10 mouse cellular contexts compared by ENCODE assay signal in genomic region chr6:119437894-119438761, GRCm38 (mm10). TPM values are rescaled to one million over a fixed set of nuclear protein-coding genes. Genes with fewer than 3 reads are reported as not detected.
DNase-seq lines count a peak whose midpoint lies in the region; ATAC-seq and TF ChIP-seq lines count a peak whose summit lies in the region.
"Had no signal": no experiment of that assay in that cellular context is flagged by ENCODE, and none has a peak within 500 bp of the region (broad histone marks: within the 10 kb centered on the region; RNA-seq: fewer than 3 reads in every experiment).

No protein-coding gene starts in this region.

- no peaks in the 10 kb centered on the region for H3K4me1 ChIP-seq in cerebellum, adult 2 months (ENCODE audit: control insufficient read depth, insufficient read depth, low read length)
- H3K4me1 ChIP-seq in kidney, postnatal 0 days (replicated peaks; ENCODE audit: insufficient read depth, low read length), result no peaks in the 10 kb centered on the region
- peaks cover 2% of the 10 kb centered on the region; the same call in 1 of the 2 replicates for H3K4me1 ChIP-seq in hindbrain, embryonic 16.5 days (ENCODE audit: control insufficient read depth, insufficient read depth, low read depth, low read length)

- no peak for TF ChIP-seq CTCF in cerebellum, adult 2 months (IDR thresholded peaks at IDR 0.05; ENCODE audit: borderline replicate concordance, insufficient read depth, low read depth, low read length)
- TF ChIP-seq CTCF in kidney, postnatal 0 days (IDR thresholded peaks at IDR 0.05; ENCODE audit: low read depth), result peak; percentile 32; the same call in 1 of the 2 replicates
- TF ChIP-seq CTCF in gastrocnemius, adult 2 months (IDR thresholded peaks at IDR 0.05), result no peak

- no peak overlapping the region for H3K4me3 ChIP-seq in cerebellum, adult 2 months (replicated peaks; ENCODE audit: insufficient read depth, low read depth, low read length)
- no peak overlapping the region for H3K4me3 ChIP-seq in kidney, postnatal 0 days (replicated peaks; ENCODE audit: low read depth, low read length)
- no peak overlapping the region for H3K4me3 ChIP-seq in hindbrain, embryonic 16.5 days (ENCODE audit: low read length)
- H3K4me3 ChIP-seq in gastrocnemius, adult 2 months, result no peak overlapping the region
- H3K4me3 ChIP-seq: left cerebral cortex, adult 2 months had no signal

- no peaks in the 10 kb centered on the region for H3K9me3 ChIP-seq in kidney, postnatal 0 days (replicated peaks; ENCODE audit: low read length)
- no peaks in the 10 kb centered on the region for H3K9me3 ChIP-seq in hindbrain, embryonic 16.5 days (ENCODE audit: control insufficient read depth, low read length)

- peak; percentile 26 to 35 for DNase-seq in cerebellum, postnatal 14 days
- DNase-seq in cerebellum, adult 2 months, result no peak
- no peak for DNase-seq in kidney, postnatal 0 days (ENCODE audit: low spot score)
- no peak for DNase-seq in kidney, postnatal 25 days
- peak; percentile 32 for DNase-seq in retina, embryonic 14.5 days (ENCODE audit: low spot score)
- DNase-seq in gastrocnemius, adult 2 months, result no peak
- no peak for DNase-seq in layer of hippocampus, adult 8-10 months (ENCODE audit: low spot score in 2 of 2)
- DNase-seq: lung, adult 18-20 months had no signal

- no peak overlapping the region for H3K9ac ChIP-seq in kidney, postnatal 0 days (ENCODE audit: low read depth, low read length)
- no peak overlapping the region for H3K9ac ChIP-seq in hindbrain, embryonic 16.5 days (ENCODE audit: low read depth, low read length)

- no peak for ATAC-seq in kidney, postnatal 0 days (replicated peaks; ENCODE audit: low FRiP score, low read depth)
- ATAC-seq in hindbrain, embryonic 16.5 days, result peak; percentile 56; the same call in 1 of the 2 replicates

- intact Hi-C loops in gastrocnemius, adult 2 months (cut with DNase I), result no loop called here

- H3K4me2 ChIP-seq in kidney, postnatal 0 days (ENCODE audit: low read length), result no peak overlapping the region
- H3K4me2 ChIP-seq in hindbrain, embryonic 16.5 days (ENCODE audit: low read length), result no peak overlapping the region

- H3K27me3 ChIP-seq in cerebellum, adult 2 months (ENCODE audit: control insufficient read depth, insufficient read depth, low read length), result no peaks in the 10 kb centered on the region
- no peaks in the 10 kb centered on the region for H3K27me3 ChIP-seq in kidney, postnatal 0 days (ENCODE audit: insufficient read depth, low read length)
- H3K27me3 ChIP-seq in hindbrain, embryonic 16.5 days (replicated peaks; ENCODE audit: control insufficient read depth, insufficient read depth, low read length), result no peaks in the 10 kb centered on the region

- H3K27ac ChIP-seq in cerebellum, adult 2 months (ENCODE audit: insufficient read depth, low read length), result no peak overlapping the region
- H3K27ac ChIP-seq in kidney, postnatal 0 days, result no peak overlapping the region
- no peak overlapping the region for H3K27ac ChIP-seq in hindbrain, embryonic 16.5 days (ENCODE audit: low read depth, low read length)
- no peak overlapping the region for H3K27ac ChIP-seq in gastrocnemius, adult 2 months
- H3K27ac ChIP-seq: left cerebral cortex, adult 2 months had no signal

- TF ChIP-seq POLR2A in cerebellum, adult 2 months (IDR thresholded peaks at IDR 0.05; ENCODE audit: borderline replicate concordance, insufficient read depth, low read length), result no peak

- H3K36me3 ChIP-seq in kidney, postnatal 0 days (ENCODE audit: insufficient read depth, low read length), result no peaks in the 10 kb centered on the region
- H3K36me3 ChIP-seq in hindbrain, embryonic 16.5 days (ENCODE audit: control insufficient read depth, insufficient read depth, low read length), result no peaks in the 10 kb centered on the region

- WGBS in cerebellum, adult 2 months, result 46% methylated on average over 8 of the region's 8 CpGs
- 50% methylated on average over 8 of the region's 8 CpGs for WGBS in kidney, postnatal 0 days
- 38% methylated on average over 8 of the region's 8 CpGs for WGBS in hindbrain, embryonic 16.5 days

RNA-seq across cellular contexts. Expression of gene Adipor2, which starts 20.6 kb away (rescaled TPM):
- 52.4 and 54.0 TPM in 2 replicates for polyA plus RNA-seq in cerebellum, adult 2 months (2012; rRNA removed)
- polyA plus RNA-seq in kidney, postnatal 0 days (2015; fragmentation: Nextera tagmentation; extraction: Ambion mirVana), result 43.3 and 47.3 TPM in 2 replicates
- polyA plus RNA-seq in hindbrain, embryonic 16.5 days (2015; fragmentation: Nextera tagmentation; extraction: Ambion mirVana), result 34.8 and 37.0 TPM in 2 replicates
- 10 to 100 TPM; 87.7 to 94.8 TPM for total RNA-seq in gastrocnemius, adult 2 months (2021)
- 10 to 100 TPM; 41.4 to 46.2 (median 44.2) TPM for total RNA-seq in layer of hippocampus, adult 8-10 months (2022)

RNA-seq across cellular contexts. Expression of gene Fbxl14, which starts 41.3 kb away (rescaled TPM):
- polyA plus RNA-seq in cerebellum, adult 2 months (2012; rRNA removed), result 34.1 TPM in 2 replicates
- polyA plus RNA-seq in kidney, postnatal 0 days (2015; fragmentation: Nextera tagmentation; extraction: Ambion mirVana), result 5.1 and 5.3 TPM in 2 replicates
- polyA plus RNA-seq in hindbrain, embryonic 16.5 days (2015; fragmentation: Nextera tagmentation; extraction: Ambion mirVana), result 1.9 and 2.1 TPM in 2 replicates
- 10 to 100 TPM; 10.3 to 10.4 TPM for total RNA-seq in gastrocnemius, adult 2 months (2021)
- 10 to 100 TPM; 33.2 to 34.0 (median 33.8) TPM for total RNA-seq in layer of hippocampus, adult 8-10 months (2022)

Comparison
In these comparisons a context has a peak if more than half of its experiments do, and no peak if none do; other contexts are left out.
1. DNase-seq: peak in cerebellum, postnatal 14 days (2 of 2) and retina, embryonic 14.5 days (single experiment); none in cerebellum, adult 2 months (0 of 2), kidney, postnatal 0 days (single experiment), kidney, postnatal 25 days (0 of 2), gastrocnemius, adult 2 months (single experiment) and layer of hippocampus, adult 8-10 months (0 of 2).